Mouse (Mus musculus): ENCODE data around the gene Gm21992. TPM values are rescaled to one million over a fixed set of nuclear protein-coding genes. Genes with fewer than 3 reads are reported as not detected.

The Gm21992 gene
- total RNA-seq, 2 experiments from 2014 or later, result 18.2 to 37.9 TPM

Other genes starting within 250 kb of the Gm21992 start
- gene Lrfn4, start 195.9 kb downstream of the Gm21992 start, total RNA-seq (2021), result 10 to 100 TPM; 85.3 to 88.6 TPM
- gene Rce1, start 186.0 kb downstream of the Gm21992 start, total RNA-seq (2021), result 10 to 100 TPM; 26.4 to 27.5 TPM
- 1 to 10 TPM; 3.7 to 4.5 TPM for gene Gm960, start 112.9 kb downstream of the Gm21992 start, total RNA-seq (2021)
- 100 to 1,000 TPM; 319 to 320 TPM for gene Sptbn2, start 100.4 kb downstream of the Gm21992 start, total RNA-seq (2021)
- 10 to 100 TPM; 32.5 to 35.2 TPM for gene Rbm4b, start 55.1 kb downstream of the Gm21992 start, total RNA-seq (2021)
- 10 to 100 TPM; 76.1 to 80.4 TPM for gene Rbm4, start 17.7 kb downstream of the Gm21992 start, total RNA-seq (2021)
- gene Rbm14, start within 50 bp of the Gm21992 start, total RNA-seq (2021), result 10 to 100 TPM; 65.9 to 73.9 TPM
- 10 to 100 TPM; 38.1 to 41.0 TPM for gene Ccs, start 27.7 kb upstream of the Gm21992 start, total RNA-seq (2021)
- gene Ccdc87, start 27.8 kb upstream of the Gm21992 start, total RNA-seq (2021), result 1 to 10 TPM; 1.7 to 2.0 TPM
- gene Ctsf, start 43.5 kb upstream of the Gm21992 start, total RNA-seq (2021), result 10 to 100 TPM; 66.9 to 70.3 TPM
- 1 to 10 TPM; 2.5 to 3.4 TPM for gene Actn3, start 66.3 kb upstream of the Gm21992 start, total RNA-seq (2021)
- 10 to 100 TPM; 17.7 to 21.0 TPM for gene Zdhhc24, start 67.1 kb upstream of the Gm21992 start, total RNA-seq (2021)
- 10 to 100 TPM; 27.4 to 35.8 TPM for gene Bbs1, start 95.0 kb upstream of the Gm21992 start, total RNA-seq (2021)
- gene Dpp3, start 116.7 kb upstream of the Gm21992 start, total RNA-seq (2021), result 10 to 100 TPM; 72.5 to 80.8 TPM
- 10 to 100 TPM; 19.5 to 20.1 TPM for gene Peli3, start 131.5 kb upstream of the Gm21992 start, total RNA-seq (2021)
- gene Mrpl11, start 150.5 kb upstream of the Gm21992 start, total RNA-seq (2021), result 10 to 100 TPM; 68.5 to 73.6 TPM
- gene Npas4, start 178.7 kb upstream of the Gm21992 start, total RNA-seq (2021), result 1 to 10 TPM; 5.5 to 6.8 TPM
- 10 to 100 TPM; 29.5 to 32.1 TPM for gene Slc29a2, start 212.2 kb upstream of the Gm21992 start, total RNA-seq (2021)
- gene B4gat1, start 227.2 kb upstream of the Gm21992 start, total RNA-seq (2021), result 10 to 100 TPM; 64.1 to 76.4 TPM
- gene AC124502.3, start 227.3 kb upstream of the Gm21992 start, total RNA-seq (2021), result 1 to 10 TPM; 5.3 to 5.5 TPM
- gene Brms1, start 229.7 kb upstream of the Gm21992 start, total RNA-seq (2021), result 10 to 100 TPM; 14.5 to 15.5 TPM
- gene Rin1, start 238.9 kb upstream of the Gm21992 start, total RNA-seq (2021), result 1 to 10 TPM; 3.9 to 7.1 TPM